Mouse (Mus musculus): Measurements from ENCODE around the gene Tppp3. TPM values are rescaled to one million over a fixed set of nuclear protein-coding genes. Genes with fewer than 3 reads are reported as not detected.

The Tppp3 gene
- total RNA-seq, 2 experiments from 2014 or later = 44.4 to 46.1 TPM

- no peak for DNase-seq
Observed at GRCm38 (mm10) chr8:105431743-105432515, 39.4 kb downstream of the Tppp3 start.

GRCm38 (mm10) chr8:105426878-105427277 is 44.4 kb downstream of the Tppp3 start:
- DNase-seq = no peak

- DNase-seq = no peak
Observed at GRCm38 (mm10) chr8:105422006-105422405, 49.3 kb downstream of the Tppp3 start.

GRCm38 (mm10) chr8:105419800-105420199 is 51.5 kb downstream of the Tppp3 start:
- DNase-seq = no peak

GRCm38 (mm10) chr8:105418992-105419391 is 52.3 kb downstream of the Tppp3 start:
- no peak for DNase-seq

Other genes with a start within 250 kb of the Tppp3 start
- 10 to 100 TPM; 14.3 to 16.7 TPM for gene D230025D16Rik, start 246.4 kb downstream of the Tppp3 start, total RNA-seq (2021)
- gene B3gnt9, start 216.4 kb downstream of the Tppp3 start, total RNA-seq (2021) = 1 to 10 TPM; 9.0 TPM
- 10 to 100 TPM in 1 of 2 experiments, 1 to 10 TPM in 1; 9.4 to 10.1 TPM for gene Tradd, start 206.9 kb downstream of the Tppp3 start, total RNA-seq (2021)
- 1 to 10 TPM; 3.7 TPM for gene Fbxl8, start 206.9 kb downstream of the Tppp3 start, total RNA-seq (2021)
- 1 to 10 TPM in 1 of 2 experiments, under 1 TPM in 1; 0.81 to 1.5 TPM for gene Hsf4, start 201.7 kb downstream of the Tppp3 start, total RNA-seq (2021)
- 10 to 100 TPM in 1 of 2 experiments, 1 to 10 TPM in 1; 9.9 to 11.0 TPM for gene Nol3, start 195.4 kb downstream of the Tppp3 start, total RNA-seq (2021)
- gene 4931428F04Rik, start 181.7 kb downstream of the Tppp3 start, total RNA-seq (2021) = 1 to 10 TPM; 6.0 to 7.5 TPM
- gene Exoc3l, start 175.4 kb downstream of the Tppp3 start, total RNA-seq (2021) = 10 to 100 TPM; 11.2 to 15.6 TPM
- gene E2f4, start 173.9 kb downstream of the Tppp3 start, total RNA-seq (2021) = 10 to 100 TPM; 29.5 to 32.4 TPM
- gene Elmo3, start 165.9 kb downstream of the Tppp3 start, total RNA-seq (2021) = 1 to 10 TPM; 1.5 to 2.1 TPM
- gene Lrrc29, start 145.2 kb downstream of the Tppp3 start, total RNA-seq (2021) = 1 to 10 TPM; 2.5 to 2.7 TPM
- gene Tmem208, start 145.2 kb downstream of the Tppp3 start, total RNA-seq (2021) = 10 to 100 TPM; 29.8 to 32.3 TPM
- 10 to 100 TPM in 1 of 2 experiments, 1 to 10 TPM in 1; 9.0 to 10.4 TPM for gene Fhod1, start 123.6 kb downstream of the Tppp3 start, total RNA-seq (2021)
- 1 to 10 TPM; 3.3 to 3.5 TPM for gene Slc9a5, start 122.7 kb downstream of the Tppp3 start, total RNA-seq (2021)
- gene Plekhg4, start 98.3 kb downstream of the Tppp3 start, total RNA-seq (2021) = under 1 TPM in 1 of 2 experiments, not detected in 1; 0.17 TPM
- gene Kctd19, start 58.0 kb downstream of the Tppp3 start, total RNA-seq (2021) = not detected
- gene Lrrc36, start 58.0 kb downstream of the Tppp3 start, total RNA-seq (2021) = under 1 TPM; 0.50 to 0.93 TPM
- gene Zdhhc1, start 25.4 kb upstream of the Tppp3 start, total RNA-seq (2021) = 10 to 100 TPM; 14.6 to 15.9 TPM
- gene Hsd11b2, start 47.2 kb upstream of the Tppp3 start, total RNA-seq (2021) = under 1 TPM; 0.43 to 0.52 TPM
- gene Atp6v0d1, start 94.5 kb upstream of the Tppp3 start, total RNA-seq (2021) = 10 to 100 TPM; 58.2 to 59.5 TPM
- gene Ripor1, start 133.7 kb upstream of the Tppp3 start, total RNA-seq (2021) = 10 to 100 TPM; 51.1 to 51.5 TPM
- gene Ctcf, start 165.0 kb upstream of the Tppp3 start, total RNA-seq (2021) = 10 to 100 TPM; 59.1 to 63.2 TPM
- gene Agrp, start 165.9 kb upstream of the Tppp3 start, total RNA-seq (2021) = not detected
- under 1 TPM; 0.41 TPM for gene Carmil2, start 214.7 kb upstream of the Tppp3 start, total RNA-seq (2021)
- gene Acd, start 229.6 kb upstream of the Tppp3 start, total RNA-seq (2021) = 10 to 100 TPM; 23.0 to 25.6 TPM
- gene Pard6a, start 229.6 kb upstream of the Tppp3 start, total RNA-seq (2021) = 1 to 10 TPM; 5.9 to 6.2 TPM
- gene 4933405L10Rik, start 236.1 kb upstream of the Tppp3 start, total RNA-seq (2021) = not detected
- gene Enkd1, start 236.7 kb upstream of the Tppp3 start, total RNA-seq (2021) = 1 to 10 TPM; 5.4 to 6.8 TPM

All from heart, postnatal 4 days (tissue).